Mouse (Mus musculus) limb, embryonic 11.5 days (tissue): ENCODE measurements around the gene Gm8374. TPM values are rescaled to one million over a fixed set of nuclear protein-coding genes. Genes with fewer than 3 reads are reported as not detected.
A peak's percentile ranks its signal among the peaks of the same experiment; 100 is the strongest.
"Not testable (repeated sequence)": the region's sequence is repeated elsewhere in the genome, so short reads cannot be mapped to it uniquely, and the experiment has no call there.

Source experiments
- ATAC-seq: fragments of 200-750 bp; cut with Nextera tagmentation; 2 replicates; pipeline ENCODE4 v1.8.0; 2017; ENCODE audit warnings: low read depth; ENCODE audit not compliant: insufficient number of reproducible peaks, low FRiP score, low TSS enrichment
- DNase-seq: peaks from one replicate; pipeline ENCODE4 v3.0.0-alpha.2; 2015; ENCODE audit warnings: low spot score
- H3K27ac ChIP-seq: fragments of 300-500 bp; sonication (generic); replicated peaks from 2 replicates; pipeline ENCODE4 v1.5.1; 2014; ENCODE audit warnings: low read depth, mild to moderate bottlenecking, low read length
- H3K27me3 ChIP-seq: fragments of 300-500 bp; sonication (generic); 2 replicates; pipeline ENCODE4 v1.6.1; 2014; ENCODE audit warnings: mild to moderate bottlenecking, low read length, mixed read lengths; ENCODE audit not compliant: control insufficient read depth, insufficient read depth
- H3K36me3 ChIP-seq: fragments of 300-500 bp; sonication (generic); 2 replicates; pipeline ENCODE4 v1.6.1; 2014; ENCODE audit warnings: mild to moderate bottlenecking, low read length, moderate library complexity, mixed read lengths; ENCODE audit not compliant: control insufficient read depth, insufficient read depth
- H3K4me1 ChIP-seq: fragments of 300-500 bp; sonication (generic); 2 replicates; pipeline ENCODE4 v1.6.1; 2014; ENCODE audit warnings: low read length, mixed read lengths; ENCODE audit not compliant: control insufficient read depth, insufficient read depth
- H3K4me2 ChIP-seq: fragments of 300-500 bp; sonication (generic); 2 replicates; pipeline ENCODE4 v1.6.1; 2014; ENCODE audit warnings: low read depth, mild to moderate bottlenecking, moderate library complexity; ENCODE audit not compliant: severe bottlenecking
- H3K4me3 ChIP-seq: fragments of 300-500 bp; sonication (generic); 2 replicates; pipeline ENCODE4 v1.5.1; 2014; ENCODE audit warnings: low read depth, low read length
- H3K9ac ChIP-seq: fragments of 300-500 bp; sonication (generic); 2 replicates; pipeline ENCODE4 v1.6.1; 2014; ENCODE audit warnings: mild to moderate bottlenecking, low read length
- H3K9me3 ChIP-seq: fragments of 300-500 bp; sonication (generic); 2 replicates; pipeline ENCODE4 v1.6.1; 2016; ENCODE audit warnings: low read length; ENCODE audit not compliant: control insufficient read depth
- WGBS: fragments of 180-500 bp; shearing (Covaris S2); extraction: QIAGEN DNeasy Blood & Tissue Kit; methylation state at CpG from one replicate; pipeline ENCODE4 v1.1.7; 2014; 5-methylcytosine and 5-hydroxymethylcytosine counted together
- polyA plus RNA-seq: library from polyadenylated mRNA; unstranded; fragments of >200 nt; fragmentation: Nextera tagmentation; extraction: Ambion mirVana; gene quantifications from 2 replicates; pipeline ENCODE4 v1.2.1, GENCODE M21; 2014

Gm8374 gene
- not detected in 2 replicates for polyA plus RNA-seq

- DNase-seq, H3K27me3 ChIP-seq, H3K4me1 ChIP-seq, H3K9me3 ChIP-seq, H3K4me2 ChIP-seq, H3K4me3 ChIP-seq, H3K9ac ChIP-seq, H3K36me3 ChIP-seq, ATAC-seq, H3K27ac ChIP-seq: not testable (repeated sequence)
- WGBS = 87% methylated on average over 3 of the region's 3 CpGs
These were observed at the start of gene Gm8374 for GRCm38 (mm10) chr14:7365034-7365433. Gm8374 (minus strand) TSS chr14:7365134.

DNA sequence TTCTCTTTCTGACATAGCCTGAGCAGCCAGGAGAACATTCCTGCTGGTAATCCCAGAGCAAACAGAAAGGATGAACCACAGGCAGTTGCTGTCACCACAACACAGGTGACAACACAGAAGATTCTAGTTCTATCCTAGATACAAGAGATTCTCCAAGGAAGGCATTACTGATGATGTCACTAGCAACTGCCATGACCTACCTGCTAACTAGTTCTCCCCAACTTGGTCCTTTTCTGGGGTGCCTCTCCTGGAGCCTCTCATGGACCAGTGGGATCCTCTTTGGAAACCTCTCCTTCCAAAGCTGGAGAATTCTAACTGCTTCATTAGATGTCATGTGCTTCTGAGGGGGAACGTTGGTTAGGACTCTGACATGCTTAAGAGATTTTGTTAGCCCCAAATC lies 32.6 kb downstream of the Gm8374 start, which contains the start of gene Gm5797:
Gm5797 (minus strand) TSS at position 101 of the 400 bp plus-strand sequence.
- ATAC-seq, H3K4me1 ChIP-seq, H3K36me3 ChIP-seq, H3K9ac ChIP-seq, H3K27ac ChIP-seq, H3K4me2 ChIP-seq, DNase-seq, H3K4me3 ChIP-seq, H3K9me3 ChIP-seq, H3K27me3 ChIP-seq: not testable (repeated sequence)
- WGBS = no CpG with 5 or more reads among the region's 1 CpGs

- Histone ChIP-seq H3K4me3 (peak overlapping the region; percentile 43), H3K4me2 (peak overlapping the region; percentile 49), H3K9ac (peak overlapping the region; percentile 45; the same call in 1 of the 2 replicates)
- not testable (repeated sequence) for H3K27ac ChIP-seq, H3K9me3 ChIP-seq, ATAC-seq, H3K27me3 ChIP-seq, H3K36me3 ChIP-seq, H3K4me1 ChIP-seq
- WGBS = 0% methylated on average over 12 of the region's 19 CpGs
- peak; percentile 62 for DNase-seq
These were observed 49.8 kb downstream of the Gm8374 start for GRCm38 (mm10) chr14:7315093-7315492.

DNA sequence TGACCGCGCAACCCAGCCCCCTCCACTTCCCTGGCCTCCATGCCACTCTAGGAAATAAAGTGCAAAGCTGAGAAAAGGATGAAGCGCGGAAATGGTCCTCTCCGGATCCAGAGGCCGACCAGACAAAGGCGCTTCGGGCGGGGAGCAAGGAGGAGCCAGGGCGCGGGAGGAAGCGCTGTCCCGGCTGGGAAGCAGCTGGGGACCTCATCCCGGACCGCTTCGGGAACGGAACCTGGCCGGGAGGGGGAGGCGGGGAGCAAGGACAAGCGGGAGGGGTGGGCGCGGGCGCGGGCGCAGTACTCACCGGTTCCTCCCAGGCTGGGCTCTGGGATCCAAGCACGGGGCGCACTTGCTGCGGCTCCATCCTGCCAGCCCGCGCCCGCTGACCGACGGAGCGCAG lies 50.3 kb downstream of the Gm8374 start, which contains the start of gene Gm3739:
Gm3739 (minus strand) TSS at position 389 of the 400 bp plus-strand sequence.
- ATAC-seq, H3K9me3 ChIP-seq, H3K36me3 ChIP-seq, H3K27ac ChIP-seq, H3K4me1 ChIP-seq, DNase-seq, H3K27me3 ChIP-seq: not testable (repeated sequence)
- 0% methylated on average over 6 of the region's 35 CpGs for WGBS
- peak within 1 kb of the TSS; percentile 49 for H3K4me2 ChIP-seq
- H3K9ac ChIP-seq = peak within 1 kb of the TSS; percentile 45; the same call in 1 of the 2 replicates
- H3K4me3 ChIP-seq = peak within 1 kb of the TSS; percentile 43

Other genes with a start within 250 kb of the Gm8374 start
- not detected in 2 replicates for gene Gm6676, start 239.7 kb downstream of the Gm8374 start, polyA plus RNA-seq
- 4.7 and 4.9 TPM in 2 replicates for gene Gm3512, start 190.6 kb downstream of the Gm8374 start, polyA plus RNA-seq
- gene Gm16434, start 170.6 kb downstream of the Gm8374 start, polyA plus RNA-seq = not detected in 2 replicates
- gene Gm3727, start 100.4 kb downstream of the Gm8374 start, polyA plus RNA-seq = not detected in 2 replicates
- gene Gm3739, start 50.1 kb downstream of the Gm8374 start, polyA plus RNA-seq = 1.3 and 1.9 TPM in 2 replicates
- not detected in 2 replicates for gene Gm5797, start 32.7 kb downstream of the Gm8374 start, polyA plus RNA-seq
- not detected in 2 replicates for gene Gm3755, start 85.8 kb upstream of the Gm8374 start, polyA plus RNA-seq
- gene Gm3752, start 118.6 kb upstream of the Gm8374 start, polyA plus RNA-seq = 1.2 and 1.9 TPM in 2 replicates
- gene Gm3558, start 203.4 kb upstream of the Gm8374 start, polyA plus RNA-seq = 0.57 and 1.0 TPM in 2 replicates
- gene Gm10338, start 230.5 kb upstream of the Gm8374 start, polyA plus RNA-seq = not detected in 2 replicates